Mouse (Mus musculus) kidney, postnatal 4 days (tissue): Measurements from ENCODE around the gene Sh3bp2.
A peak's percentile ranks its signal among the peaks of the same experiment; 100 is the strongest.

Source experiments
- DNase-seq, 2 experiments: peaks; one replicate each; pipeline ENCODE4 v3.0.0; 2021; ENCODE audit warnings: mixed read lengths in 2 of 2

Gene Sh3bp2

GRCm38 (mm10) chr5:34525663-34526476 is at the start of gene Sh3bp2:
TSS of gene Sh3bp2 (plus strand) at chr5:34525838.
- peak; percentile 99 for DNase-seq

GRCm38 (mm10) chr5:34480926-34481325 is 44.7 kb upstream of the Sh3bp2 start:
- DNase-seq = no peak

- no peak for DNase-seq
Observed at GRCm38 (mm10) chr5:34485731-34486130, 39.9 kb upstream of the Sh3bp2 start.

GRCm38 (mm10) chr5:34487320-34488090 is 38.1 kb upstream of the Sh3bp2 start:
- peak; percentile 50 to 63 for DNase-seq

GRCm38 (mm10) chr5:34488741-34489417 is 36.8 kb upstream of the Sh3bp2 start:
- DNase-seq = no peak

GRCm38 (mm10) chr5:34489418-34489787 is 36.2 kb upstream of the Sh3bp2 start:
- no peak for DNase-seq

DNA sequence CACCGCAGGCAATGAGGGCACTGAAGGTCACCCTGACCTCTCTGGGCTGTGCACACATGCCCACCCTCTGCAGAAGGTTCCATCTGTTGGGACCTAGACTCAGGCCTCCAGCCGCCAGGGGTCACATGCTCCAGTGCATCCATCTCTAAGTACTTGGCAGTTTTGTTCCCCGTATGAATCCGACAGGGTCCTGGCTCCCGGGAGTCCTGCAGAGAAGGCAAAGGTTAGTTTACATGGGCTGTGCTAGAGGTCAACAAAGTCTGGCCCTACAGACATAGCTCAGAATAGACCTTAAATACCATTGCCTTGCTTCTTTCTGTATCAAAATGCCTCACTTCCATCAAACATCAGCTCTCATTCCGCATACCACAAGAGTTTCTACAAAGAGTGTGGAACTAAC is 28.9 kb upstream of the Sh3bp2 start:
- no peak for DNase-seq

DNA sequence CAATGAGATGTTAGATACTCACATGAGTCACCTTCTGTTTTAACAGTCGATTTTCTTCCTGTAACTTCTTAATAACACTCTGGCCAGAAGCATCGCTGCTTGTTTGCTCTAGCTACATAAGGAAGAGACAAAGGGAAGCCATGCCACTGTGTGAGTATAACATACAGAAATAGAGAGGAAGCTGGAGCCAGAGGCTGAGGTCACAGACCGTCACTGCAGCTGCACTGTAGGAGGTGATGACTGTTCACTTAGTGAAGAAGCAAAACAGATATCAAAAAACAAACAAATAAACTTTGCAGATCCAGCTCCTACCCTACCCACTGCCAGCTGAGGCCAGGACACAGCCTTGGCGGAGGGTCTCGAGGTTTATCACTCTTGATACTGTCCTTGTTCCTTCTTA is 24.8 kb upstream of the Sh3bp2 start:
- no peak for DNase-seq

DNA sequence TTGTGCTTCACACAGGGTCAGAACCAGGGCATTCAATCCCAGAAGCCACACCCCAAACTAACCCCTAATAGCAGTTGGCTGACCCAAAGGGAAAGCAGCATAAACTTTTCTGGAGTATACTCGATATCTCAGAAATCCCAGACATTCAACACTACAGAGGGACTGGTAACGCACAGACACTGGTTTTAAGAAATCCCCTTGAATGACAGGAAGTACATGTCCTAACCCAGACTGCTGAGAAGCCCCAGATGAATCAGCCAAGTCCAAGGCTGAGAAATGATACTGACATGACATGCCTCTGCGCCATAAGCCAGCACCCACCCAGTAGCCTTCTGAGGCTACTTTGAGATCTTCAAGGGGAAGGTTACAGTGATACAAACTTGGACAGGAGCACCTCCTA is 24.1 kb upstream of the Sh3bp2 start:
- DNase-seq = no peak

GRCm38 (mm10) chr5:34502411-34502810 is 23.2 kb upstream of the Sh3bp2 start:
- DNase-seq = no peak

DNA sequence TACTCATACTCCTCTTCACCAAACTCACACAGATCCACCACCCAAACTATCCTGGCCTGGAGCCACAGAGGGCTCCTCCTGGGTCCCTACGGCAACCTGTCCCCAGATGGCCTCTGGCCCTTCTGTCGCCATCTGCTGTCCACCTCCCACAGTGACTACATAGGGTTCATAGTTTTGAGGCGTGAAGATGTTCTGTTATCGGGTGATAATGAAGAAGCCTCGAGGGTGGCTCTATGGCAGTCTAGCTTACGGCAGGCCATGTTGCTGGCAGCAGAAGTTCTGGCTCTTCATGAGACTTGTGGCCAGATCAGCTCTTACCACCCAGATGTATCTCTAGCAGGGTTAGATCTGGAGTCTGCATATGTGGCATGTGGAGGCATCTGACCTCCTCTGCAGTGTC is 22.8 kb upstream of the Sh3bp2 start:
- DNase-seq = no peak

GRCm38 (mm10) chr5:34512486-34512885 is 13.2 kb upstream of the Sh3bp2 start:
- DNase-seq = no peak

DNA sequence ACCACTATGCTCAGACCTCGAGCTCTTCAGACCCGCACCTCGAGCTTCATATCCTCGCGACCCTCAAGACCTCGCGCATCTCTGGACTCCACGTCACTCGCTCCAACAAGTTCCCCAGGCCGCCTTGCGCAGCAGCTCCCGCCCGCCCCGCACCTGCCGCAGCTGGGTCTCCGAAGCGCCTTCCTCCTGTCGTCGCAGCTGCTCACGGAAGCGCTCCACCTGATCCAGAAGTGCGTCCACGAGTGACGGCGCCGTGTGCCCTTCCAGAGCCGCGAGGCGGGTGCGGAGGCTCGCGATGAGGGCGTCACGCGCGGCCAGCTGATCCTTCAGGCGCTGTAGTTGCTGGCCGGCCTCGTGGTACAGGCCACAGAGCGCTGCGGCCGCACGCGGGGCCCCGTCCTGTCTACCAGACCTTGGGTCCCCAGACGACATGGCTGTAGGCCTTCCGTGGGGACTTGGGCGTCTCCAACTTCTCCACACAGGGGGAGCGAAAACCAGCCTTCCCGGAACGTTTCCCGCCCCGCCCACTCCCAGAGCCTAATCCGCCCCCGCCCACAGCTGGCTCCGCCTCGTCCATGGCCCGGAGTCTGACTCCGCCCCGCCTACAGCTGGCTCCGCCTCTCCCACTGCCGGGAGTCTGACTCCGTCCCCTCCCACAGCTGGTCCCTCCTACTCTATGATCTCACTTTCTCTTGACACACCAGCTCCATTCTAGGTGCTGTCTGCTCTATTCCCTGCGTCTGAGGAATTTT is 12.0 kb upstream of the Sh3bp2 start, which contains the start of gene Tnip2:
Gene Tnip2, minus strand, starts transcription at position 526 of the 752 bp plus-strand sequence.
- DNase-seq = peak; percentile 99

DNA sequence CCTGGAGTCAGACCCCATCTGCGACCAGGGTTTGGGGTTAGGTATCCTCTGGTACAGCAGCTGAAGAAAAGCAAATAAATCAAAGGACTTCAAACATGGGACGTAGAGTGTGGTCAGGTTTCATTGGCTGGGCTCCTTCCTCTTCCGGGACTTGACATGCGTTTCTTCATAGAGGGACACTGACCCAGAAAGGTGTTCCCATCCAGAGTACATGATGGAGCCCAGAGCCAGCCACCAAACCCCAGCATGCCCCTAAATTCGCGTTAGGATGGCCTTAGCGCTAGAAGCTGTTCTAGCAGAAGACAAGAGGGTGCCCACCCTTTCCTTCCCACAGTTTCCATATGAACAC is 11.4 kb upstream of the Sh3bp2 start:
- no peak for DNase-seq

- DNase-seq = no peak
Observed at GRCm38 (mm10) chr5:34515096-34515495, 10.5 kb upstream of the Sh3bp2 start.

GRCm38 (mm10) chr5:34517913-34518312 is 7.7 kb upstream of the Sh3bp2 start:
- peak; percentile 90 to 91 for DNase-seq

GRCm38 (mm10) chr5:34519389-34519910 is 6.2 kb upstream of the Sh3bp2 start:
- no peak for DNase-seq

- DNase-seq = no peak
Observed at GRCm38 (mm10) chr5:34520458-34521209, 5.0 kb upstream of the Sh3bp2 start.

GRCm38 (mm10) chr5:34521337-34521736 is 4.3 kb upstream of the Sh3bp2 start:
- no peak for DNase-seq

GRCm38 (mm10) chr5:34523958-34524485 is 1.6 kb upstream of the Sh3bp2 start:
- no peak for DNase-seq

DNA sequence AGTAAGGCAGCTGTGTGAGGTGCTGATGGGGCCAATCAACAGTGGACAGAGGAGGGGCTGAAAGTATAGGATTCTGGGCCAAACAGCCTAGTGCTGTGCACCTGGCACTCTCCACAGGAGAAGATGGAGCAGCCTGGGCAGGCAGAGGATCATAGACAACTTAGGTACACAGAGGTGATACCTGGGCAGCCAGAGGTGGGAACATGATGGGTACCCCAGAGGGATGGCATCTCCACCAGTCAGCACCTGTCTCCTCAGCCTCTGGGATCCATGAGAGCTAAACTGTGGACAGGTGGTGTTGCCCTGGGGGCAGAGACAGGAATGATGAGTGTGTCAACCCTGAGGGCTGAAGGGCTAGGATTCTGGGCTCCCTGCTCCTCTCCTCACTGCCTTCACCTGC is 1.1 kb upstream of the Sh3bp2 start:
- DNase-seq = no peak

DNA sequence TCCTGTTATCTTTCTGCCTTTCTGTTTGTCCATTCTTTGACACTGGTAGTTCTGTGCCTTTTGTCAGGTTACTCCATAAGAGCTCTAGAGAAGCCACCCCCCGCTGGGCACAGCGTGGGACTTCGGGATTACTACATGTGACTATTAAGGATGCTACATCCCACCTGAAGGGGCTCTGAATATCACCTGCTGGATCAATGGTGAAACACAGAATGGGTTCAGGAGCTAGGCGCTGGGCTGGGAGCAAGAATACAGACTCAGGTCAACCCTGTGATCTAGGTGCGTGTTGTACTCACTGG is 788 bp downstream of the Sh3bp2 start:
- DNase-seq = no peak
